16 mouse cellular contexts compared by ENCODE assay signal in genomic region chr6:95841502-95841901, GRCm38 (mm10).
DNase-seq lines count a peak whose midpoint lies in the region; ATAC-seq and TF ChIP-seq lines count a peak whose summit lies in the region.
"Had no signal": no experiment of that assay in that cellular context is flagged by ENCODE, and none has a peak within 500 bp of the region (broad histone marks: within the 10 kb centered on the region; RNA-seq: fewer than 3 reads in every experiment).

No protein-coding gene starts in this region.

- no peak overlapping the region for H3K9ac ChIP-seq in kidney, embryonic 15.5 days
- H3K9ac ChIP-seq in lung, postnatal 0 days (replicated peaks; ENCODE audit: low read depth): no peak overlapping the region
- no peak overlapping the region for H3K9ac ChIP-seq in intestine, embryonic 16.5 days (ENCODE audit: low read depth, low read length)
- H3K9ac ChIP-seq: limb, embryonic 15.5 days; liver, postnatal 0 days; neural tube, embryonic 12.5 days had no signal

- H3K4me2 ChIP-seq in kidney, embryonic 15.5 days: no peak overlapping the region
- H3K4me2 ChIP-seq in lung, postnatal 0 days (replicated peaks; ENCODE audit: low read depth, low read length): no peak overlapping the region
- no peak overlapping the region for H3K4me2 ChIP-seq in intestine, embryonic 16.5 days (ENCODE audit: low read depth, low read length)
- H3K4me2 ChIP-seq: limb, embryonic 15.5 days; neural tube, embryonic 12.5 days had no signal

- DNase-seq in kidney, adult 8-10 months: no peak
- peak; percentile 58 for DNase-seq in lung, postnatal 0 days (ENCODE audit: low spot score)
- DNase-seq in lung, postnatal 25 days (ENCODE audit: low spot score): no peak
- DNase-seq in cerebellum, adult 8-10 months: no peak
- DNase-seq: B cell, adult 2 months; cerebellum, postnatal 14 days; gastrocnemius, adult 2 months; heart, adult 11 months; liver, postnatal 0 days; thymus, postnatal 14 days had no signal

- 58% methylated on average over 3 of the region's 3 CpGs for WGBS in kidney, embryonic 15.5 days
- 45% methylated on average over 3 of the region's 3 CpGs for WGBS in lung, postnatal 0 days
- WGBS in intestine, embryonic 16.5 days: 44% methylated on average over 3 of the region's 3 CpGs

- peaks cover 5% of the 10 kb centered on the region; the same call in 1 of the 2 replicates for H3K9me3 ChIP-seq in kidney, embryonic 15.5 days (replicated peaks)
- H3K9me3 ChIP-seq in lung, postnatal 0 days (ENCODE audit: low read length): no peaks in the 10 kb centered on the region; the same call in 1 of the 2 replicates
- H3K9me3 ChIP-seq in intestine, embryonic 16.5 days (ENCODE audit: control insufficient read depth, low read length): no peaks in the 10 kb centered on the region
- H3K9me3 ChIP-seq: limb, embryonic 15.5 days; neural tube, embryonic 12.5 days had no signal

- TF ChIP-seq EP300 in lung, postnatal 0 days (IDR thresholded peaks at IDR 0.05): no peak

- peak; percentile 33; the same call in 1 of the 2 replicates for ATAC-seq in kidney, embryonic 15.5 days (replicated peaks; ENCODE audit: low FRiP score)
- peak; percentile 68 for ATAC-seq in lung, postnatal 0 days
- peak; percentile 78 for ATAC-seq in intestine, embryonic 16.5 days
- no peak for ATAC-seq in erythroblast, adult 5-6 weeks (replicated peaks; ENCODE audit: low FRiP score, poor library complexity, severe bottlenecking)
- ATAC-seq: liver, postnatal 0 days had no signal

- no peak overlapping the region for H3K4me3 ChIP-seq in kidney, embryonic 15.5 days (replicated peaks)
- H3K4me3 ChIP-seq in lung, postnatal 0 days (ENCODE audit: low read depth, low read length): no peak overlapping the region
- no peak overlapping the region for H3K4me3 ChIP-seq in intestine, embryonic 16.5 days (ENCODE audit: low read length)
- H3K4me3 ChIP-seq: gastrocnemius, adult 2 months; limb, embryonic 15.5 days; midbrain, embryonic 10.5 days; neural tube, embryonic 12.5 days had no signal

- TF ChIP-seq CTCF in lung, postnatal 0 days (IDR thresholded peaks at IDR 0.05): no peak

- H3K36me3 ChIP-seq in kidney, embryonic 15.5 days: no peaks in the 10 kb centered on the region
- no peaks in the 10 kb centered on the region for H3K36me3 ChIP-seq in lung, postnatal 0 days (ENCODE audit: insufficient read depth, low read length)
- no peaks in the 10 kb centered on the region for H3K36me3 ChIP-seq in intestine, embryonic 16.5 days (ENCODE audit: control insufficient read depth, insufficient read depth, low read length)
- H3K36me3 ChIP-seq: limb, embryonic 15.5 days; midbrain, embryonic 10.5 days; neural tube, embryonic 12.5 days had no signal

- peak overlapping the region; percentile 33 for H3K27ac ChIP-seq in kidney, embryonic 15.5 days
- no peak overlapping the region for H3K27ac ChIP-seq in lung, postnatal 0 days (ENCODE audit: low read length)
- H3K27ac ChIP-seq in intestine, embryonic 16.5 days (ENCODE audit: low read length): peak overlapping the region; percentile 27; the same call in 1 of the 2 replicates
- H3K27ac ChIP-seq: gastrocnemius, adult 2 months; limb, embryonic 15.5 days; midbrain, embryonic 10.5 days; neural tube, embryonic 12.5 days had no signal

- no peaks in the 10 kb centered on the region for H3K4me1 ChIP-seq in kidney, embryonic 15.5 days
- no peaks in the 10 kb centered on the region for H3K4me1 ChIP-seq in lung, postnatal 0 days (ENCODE audit: insufficient read depth, low read depth, low read length)
- no peaks in the 10 kb centered on the region for H3K4me1 ChIP-seq in intestine, embryonic 16.5 days (ENCODE audit: control insufficient read depth, insufficient read depth, low read length)
- H3K4me1 ChIP-seq: limb, embryonic 15.5 days; midbrain, embryonic 10.5 days; neural tube, embryonic 12.5 days had no signal

- no peaks in the 10 kb centered on the region for H3K27me3 ChIP-seq in kidney, embryonic 15.5 days
- no peaks in the 10 kb centered on the region for H3K27me3 ChIP-seq in lung, postnatal 0 days (replicated peaks; ENCODE audit: insufficient read depth, low read length)
- H3K27me3 ChIP-seq in intestine, embryonic 16.5 days (replicated peaks; ENCODE audit: control insufficient read depth, insufficient read depth, low read length): no peaks in the 10 kb centered on the region
- H3K27me3 ChIP-seq: limb, embryonic 15.5 days; neural tube, embryonic 12.5 days had no signal
